Mouse (Mus musculus): ENCODE data around the gene Kctd7.

Gene Kctd7

GRCm38 (mm10) chr5:130143977-130144333 lies 706 bp upstream of the Kctd7 start:
- DNase-seq, result peak; percentile 88

GRCm38 (mm10) chr5:130145961-130146360 lies 1.3 kb downstream of the Kctd7 start:
- no peak for DNase-seq

- no peak for DNase-seq
Observed at GRCm38 (mm10) chr5:130149726-130150310, 5.2 kb downstream of the Kctd7 start.

GRCm38 (mm10) chr5:130154286-130154685 lies 9.6 kb downstream of the Kctd7 start:
- no peak for DNase-seq

- no peak for DNase-seq
Observed at GRCm38 (mm10) chr5:130158545-130158944, 13.9 kb downstream of the Kctd7 start.

GRCm38 (mm10) chr5:130159761-130160201 lies 15.1 kb downstream of the Kctd7 start:
- no peak for DNase-seq

GRCm38 (mm10) chr5:130163670-130164069 lies 19.0 kb downstream of the Kctd7 start:
- DNase-seq, result peak; percentile 89

- DNase-seq, result no peak
Observed at GRCm38 (mm10) chr5:130165213-130165612, 20.6 kb downstream of the Kctd7 start.

- DNase-seq, result peak; percentile 40
Observed at GRCm38 (mm10) chr5:130169109-130169508, 24.4 kb downstream of the Kctd7 start.

- DNase-seq, result no peak
Observed at GRCm38 (mm10) chr5:130170666-130171422, 26.2 kb downstream of the Kctd7 start.

GRCm38 (mm10) chr5:130171423-130171954 lies 26.8 kb downstream of the Kctd7 start, which contains the start of gene Rabgef1:
TSS of gene Rabgef1 (plus strand) at chr5:130171798.
- peak; percentile 96 for DNase-seq

GRCm38 (mm10) chr5:130171956-130172601 lies 27.4 kb downstream of the Kctd7 start:
- DNase-seq, result peak; percentile 60

GRCm38 (mm10) chr5:130173012-130173411 lies 28.4 kb downstream of the Kctd7 start:
- no peak for DNase-seq

- DNase-seq, result no peak
Observed at GRCm38 (mm10) chr5:130177871-130178270, 33.2 kb downstream of the Kctd7 start.

- no peak for DNase-seq
Observed at GRCm38 (mm10) chr5:130180362-130180761, 35.7 kb downstream of the Kctd7 start.

GRCm38 (mm10) chr5:130181740-130182540 lies 37.3 kb downstream of the Kctd7 start:
- DNase-seq, result no peak

- DNase-seq, result no peak
Observed at GRCm38 (mm10) chr5:130182541-130182821, 37.8 kb downstream of the Kctd7 start.

GRCm38 (mm10) chr5:130184193-130184856 lies 39.7 kb downstream of the Kctd7 start:
- DNase-seq, result no peak

- DNase-seq, result no peak
Observed at GRCm38 (mm10) chr5:130185312-130185711, 40.7 kb downstream of the Kctd7 start.

- DNase-seq, result no peak
Observed at GRCm38 (mm10) chr5:130187383-130187782, 42.7 kb downstream of the Kctd7 start.

GRCm38 (mm10) chr5:130190909-130191308 lies 46.2 kb downstream of the Kctd7 start:
- DNase-seq, result no peak

- no peak for DNase-seq
Observed at GRCm38 (mm10) chr5:130191865-130192264, 47.2 kb downstream of the Kctd7 start.

Data from kidney, postnatal 10 days (tissue).